Mouse (Mus musculus) kidney, postnatal 0 days (tissue): ENCODE data around the gene Srsf4. TPM values are rescaled to one million over a fixed set of nuclear protein-coding genes. Genes with fewer than 3 reads are reported as not detected.

ENCODE experiments used
- ATAC-seq: fragments of 200-750 bp; cut with Nextera tagmentation; replicated peaks from 2 replicates; pipeline ENCODE4 v1.8.0; 2017; ENCODE audit warnings: low read depth, moderate number of reproducible peaks, moderate TSS enrichment, moderate library complexity; ENCODE audit not compliant: low FRiP score
- DNase-seq: peaks from one replicate; pipeline ENCODE4 v3.0.0-alpha.2; 2016; ENCODE audit warnings: low spot score
- H3K27ac ChIP-seq: fragments of 300-500 bp; sonication (generic); 2 replicates; pipeline ENCODE4 v1.5.1; 2014; ENCODE audit warnings: mild to moderate bottlenecking
- H3K27me3 ChIP-seq: fragments of 300-500 bp; sonication (generic); 2 replicates; pipeline ENCODE4 v1.6.1; 2014; ENCODE audit warnings: low read length, mixed read lengths; ENCODE audit not compliant: insufficient read depth
- H3K36me3 ChIP-seq: fragments of 300-500 bp; sonication (generic); 2 replicates; pipeline ENCODE4 v1.6.1; 2014; ENCODE audit warnings: low read length, mixed read lengths; ENCODE audit not compliant: insufficient read depth
- H3K4me1 ChIP-seq: fragments of 300-500 bp; sonication (generic); replicated peaks from 2 replicates; pipeline ENCODE4 v1.6.1; 2014; ENCODE audit warnings: antibody characterized with exemption, low read length, mixed read lengths; ENCODE audit not compliant: insufficient read depth
- H3K4me2 ChIP-seq: fragments of 300-500 bp; sonication (generic); 2 replicates; pipeline ENCODE4 v1.6.1; 2014; ENCODE audit warnings: mild to moderate bottlenecking, low read length, moderate library complexity, mixed read lengths
- H3K4me3 ChIP-seq: fragments of 300-500 bp; sonication (generic); replicated peaks from 2 replicates; pipeline ENCODE4 v1.5.1; 2014; ENCODE audit warnings: low read depth, low read length
- H3K9ac ChIP-seq: fragments of 300-500 bp; sonication (generic); 2 replicates; pipeline ENCODE4 v1.6.1; 2014; ENCODE audit warnings: low read depth, low read length
- H3K9me3 ChIP-seq: fragments of 300-500 bp; sonication (generic); replicated peaks from 2 replicates; pipeline ENCODE4 v1.6.1; 2016; ENCODE audit warnings: low read length, inconsistent platforms, mixed read lengths
- CTCF ChIP-seq: IDR thresholded peaks from 2 replicates; pipeline ENCODE4 v1.5.1; 2016; ENCODE audit warnings: antibody characterized with exemption, low read depth, mild to moderate bottlenecking, moderate library complexity
- whole genome bisulfite sequencing: fragments of 180-500 bp; shearing (Covaris S2); extraction: QIAGEN DNeasy Blood & Tissue Kit; methylation state at CpG from one replicate; pipeline ENCODE4 v1.1.7; 2014; 5-methylcytosine and 5-hydroxymethylcytosine counted together
- polyA plus RNA-seq: library from polyadenylated mRNA; unstranded; fragments of >200 nt; fragmentation: Nextera tagmentation; extraction: Ambion mirVana; gene quantifications from 2 replicates; pipeline ENCODE4 v1.2.1, GENCODE M21; 2015

The Srsf4 gene
- polyA plus RNA-seq, 1 experiment from 2014 or later, result 76.1 TPM

- no peak for ATAC-seq
- H3K4me1 ChIP-seq, result peaks cover 25% of the 10 kb centered on the region
Observed at GRCm38 (mm10) chr4:131876836-131877235, 3.4 kb downstream of the Srsf4 start.

GRCm38 (mm10) chr4:131879692-131880091 lies 6.3 kb downstream of the Srsf4 start:
- no peak for DNase-seq
- ATAC-seq, result no peak
- Histone ChIP-seq H3K36me3 (no peaks in the 10 kb centered on the region), H3K9ac (no peak overlapping the region), H3K27me3 (no peaks in the 10 kb centered on the region), H3K4me3 (no peak overlapping the region), H3K4me2 (no peak overlapping the region), H3K4me1 (peaks cover 25% of the 10 kb centered on the region), H3K9me3 (no peaks in the 10 kb centered on the region), H3K27ac (no peak overlapping the region)
- TF ChIP-seq CTCF, result no peak
- WGBS, result 58% methylated on average over 1 of the region's 1 CpGs

More at GRCm38 (mm10) chr4:131876836-131877235, 3.4 kb downstream of the Srsf4 start:
- DNase-seq, result no peak
- TF ChIP-seq CTCF, result no peak
- Histone ChIP-seq H3K27ac (no peak overlapping the region), H3K27me3 (no peaks in the 10 kb centered on the region), H3K9me3 (no peaks in the 10 kb centered on the region), H3K4me2 (no peak overlapping the region), H3K9ac (no peak overlapping the region), H3K36me3 (no peaks in the 10 kb centered on the region), H3K4me3 (no peak overlapping the region)
- 53% methylated on average over 2 of the region's 2 CpGs for WGBS

GRCm38 (mm10) chr4:131881306-131881705 lies 7.9 kb downstream of the Srsf4 start:
- WGBS, result 80% methylated on average over 7 of the region's 7 CpGs
- Histone ChIP-seq H3K4me1 (peaks cover 14% of the 10 kb centered on the region), H3K27ac (no peak overlapping the region), H3K9me3 (no peaks in the 10 kb centered on the region), H3K36me3 (peaks cover 12% of the 10 kb centered on the region), H3K27me3 (no peaks in the 10 kb centered on the region), H3K4me2 (no peak overlapping the region), H3K4me3 (no peak overlapping the region), H3K9ac (no peak overlapping the region)
- no peak for TF ChIP-seq CTCF
- DNase-seq, result no peak
- no peak for ATAC-seq

- TF ChIP-seq CTCF, result no peak
- 69% methylated on average over 6 of the region's 6 CpGs for WGBS
- Histone ChIP-seq H3K9ac (no peak overlapping the region), H3K4me1 (0 out of 2 replicates have a peak, but pooled peaks cover 3% of the 10 kb centered on the region), H3K4me3 (no peak overlapping the region), H3K9me3 (no peaks in the 10 kb centered on the region), H3K36me3 (peaks cover 13% of the 10 kb centered on the region), H3K4me2 (no peak overlapping the region), H3K27me3 (no peaks in the 10 kb centered on the region), H3K27ac (no peak overlapping the region)
- ATAC-seq, result no peak
- no peak for DNase-seq
Observed at GRCm38 (mm10) chr4:131883571-131883970, 10.2 kb downstream of the Srsf4 start.

- H3K4me3 ChIP-seq, result no peak overlapping the region
Observed at GRCm38 (mm10) chr4:131885376-131885775, 12.0 kb downstream of the Srsf4 start.

GRCm38 (mm10) chr4:131888564-131888963 lies 15.1 kb downstream of the Srsf4 start:
- no peaks in the 10 kb centered on the region for H3K4me1 ChIP-seq
- ATAC-seq, result no peak
- peaks cover 29% of the 10 kb centered on the region for H3K36me3 ChIP-seq
- no peak for DNase-seq
- no peak overlapping the region for H3K27ac ChIP-seq
- TF ChIP-seq CTCF, result no peak
- no peak overlapping the region for H3K9ac ChIP-seq
- no peak overlapping the region for H3K4me2 ChIP-seq
- 74% methylated on average over 1 of the region's 1 CpGs for WGBS
- no peaks in the 10 kb centered on the region for H3K9me3 ChIP-seq
- no peak overlapping the region for H3K4me3 ChIP-seq
- no peaks in the 10 kb centered on the region for H3K27me3 ChIP-seq

More at GRCm38 (mm10) chr4:131885376-131885775, 12.0 kb downstream of the Srsf4 start:
- no peak overlapping the region for H3K27ac ChIP-seq
- no peak overlapping the region for H3K4me2 ChIP-seq
- no peaks in the 10 kb centered on the region for H3K27me3 ChIP-seq
- no peaks in the 10 kb centered on the region for H3K4me1 ChIP-seq
- no peaks in the 10 kb centered on the region for H3K9me3 ChIP-seq
- 65% methylated on average over 6 of the region's 6 CpGs for WGBS
- DNase-seq (no peak), ATAC-seq (no peak)
- TF ChIP-seq CTCF, result no peak
- H3K36me3 ChIP-seq, result peaks cover 13% of the 10 kb centered on the region
- no peak overlapping the region for H3K9ac ChIP-seq

- no peak for DNase-seq
- 81% methylated on average over 3 of the region's 3 CpGs for WGBS
- H3K4me2 ChIP-seq, result no peak overlapping the region
- H3K9ac ChIP-seq, result 0 out of 2 replicates have a peak overlapping the region, but pooled peaks have one; percentile 4
- no peaks in the 10 kb centered on the region for H3K4me1 ChIP-seq
- no peaks in the 10 kb centered on the region for H3K9me3 ChIP-seq
- no peak overlapping the region for H3K4me3 ChIP-seq
- no peaks in the 10 kb centered on the region for H3K27me3 ChIP-seq
- no peak for TF ChIP-seq CTCF
- H3K36me3 ChIP-seq, result peaks cover 35% of the 10 kb centered on the region
- no peak for ATAC-seq
- no peak overlapping the region for H3K27ac ChIP-seq
Observed at GRCm38 (mm10) chr4:131890692-131891091, 17.3 kb downstream of the Srsf4 start.
